Mouse (Mus musculus): ENCODE results near the gene 4931440F15Rik.

DNA sequence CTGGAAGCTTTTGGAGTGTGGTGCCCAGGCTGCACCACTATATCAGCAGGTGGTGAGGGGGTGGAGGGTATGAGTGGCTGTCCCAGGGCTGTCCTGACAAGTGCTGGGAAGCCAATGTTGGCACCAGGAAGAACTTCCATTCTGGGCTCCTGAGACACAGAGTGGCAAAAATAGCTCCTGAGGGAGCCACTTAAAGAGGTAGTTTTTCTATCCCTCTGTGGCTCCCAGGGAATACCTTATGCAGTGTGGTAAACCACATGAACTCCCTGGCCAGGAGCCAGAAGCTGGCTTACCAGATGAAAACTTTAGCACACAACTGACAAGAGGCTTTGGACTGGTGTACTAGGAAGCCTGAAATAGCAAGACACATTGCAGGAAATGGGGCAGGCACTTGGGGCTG is 47.5 kb downstream of the 4931440F15Rik start:
- TF ChIP-seq CTCF (IDR thresholded peaks at IDR 0.05; ENCODE audit: low read depth, low read length) (no peak), POLR2AphosphoS5 (IDR thresholded peaks at IDR 0.05; ENCODE audit: insufficient replicate concordance, low read depth, low read length) (no peak), TAL1 (conservative IDR thresholded peaks at IDR 0.05; ENCODE audit: low read depth, low read length) (no peak)
